ENCODE assay signal across 8 mouse cellular contexts in genomic region chr10:18526851-18527675, GRCm38 (mm10). TPM values are rescaled to one million over a fixed set of nuclear protein-coding genes. Genes with fewer than 3 reads are reported as not detected.
DNase-seq lines count a peak whose midpoint lies in the region; ATAC-seq and TF ChIP-seq lines count a peak whose summit lies in the region.
"Had no signal": no experiment of that assay in that cellular context is flagged by ENCODE, and none has a peak within 500 bp of the region (broad histone marks: within the 10 kb centered on the region; RNA-seq: fewer than 3 reads in every experiment).

No protein-coding gene starts in this region.

- H3K27ac ChIP-seq in lung, postnatal 0 days (ENCODE audit: low read length): no peak overlapping the region
- H3K27ac ChIP-seq in hindbrain, embryonic 11.5 days (ENCODE audit: low read depth, low read length): no peak overlapping the region
- peak overlapping the region; percentile 56 for H3K27ac ChIP-seq in neural tube, embryonic 13.5 days (replicated peaks)
- H3K27ac ChIP-seq: liver, embryonic 13.5 days had no signal

- no peak for TF ChIP-seq CTCF in lung, postnatal 0 days (IDR thresholded peaks at IDR 0.05)

- no peak overlapping the region for H3K4me3 ChIP-seq in lung, postnatal 0 days (ENCODE audit: low read depth, low read length)
- no peak overlapping the region for H3K4me3 ChIP-seq in hindbrain, embryonic 11.5 days (ENCODE audit: low read depth, low read length)
- H3K4me3 ChIP-seq in neural tube, embryonic 13.5 days: no peak overlapping the region
- H3K4me3 ChIP-seq: liver, embryonic 13.5 days had no signal

- WGBS in lung, postnatal 0 days: 44% methylated on average over 20 of the region's 20 CpGs
- 81% methylated on average over 20 of the region's 20 CpGs for WGBS in hindbrain, embryonic 11.5 days
- 70% methylated on average over 20 of the region's 20 CpGs for WGBS in neural tube, embryonic 13.5 days

- peaks cover 5% of the 10 kb centered on the region; the same call in 1 of the 2 replicates for H3K4me1 ChIP-seq in lung, postnatal 0 days (ENCODE audit: insufficient read depth, low read depth, low read length)
- no peaks in the 10 kb centered on the region for H3K4me1 ChIP-seq in hindbrain, embryonic 11.5 days (replicated peaks; ENCODE audit: control insufficient read depth, insufficient read depth, low read length)
- H3K4me1 ChIP-seq in neural tube, embryonic 13.5 days (replicated peaks): peaks cover 35% of the 10 kb centered on the region
- H3K4me1 ChIP-seq: liver, embryonic 13.5 days had no signal

- H3K4me2 ChIP-seq in lung, postnatal 0 days (replicated peaks; ENCODE audit: low read depth, low read length): peak overlapping the region; percentile 29
- no peak overlapping the region for H3K4me2 ChIP-seq in hindbrain, embryonic 11.5 days (replicated peaks; ENCODE audit: low read depth, low read length)
- H3K4me2 ChIP-seq in neural tube, embryonic 13.5 days: no peak overlapping the region
- H3K4me2 ChIP-seq: liver, embryonic 13.5 days had no signal

- H3K9ac ChIP-seq in lung, postnatal 0 days (replicated peaks; ENCODE audit: low read depth): no peak overlapping the region
- H3K9ac ChIP-seq in hindbrain, embryonic 11.5 days (ENCODE audit: low read depth, low read length): no peak overlapping the region
- H3K9ac ChIP-seq in neural tube, embryonic 13.5 days: no peak overlapping the region
- H3K9ac ChIP-seq: liver, embryonic 13.5 days had no signal

- no peaks in the 10 kb centered on the region for H3K27me3 ChIP-seq in lung, postnatal 0 days (replicated peaks; ENCODE audit: insufficient read depth, low read length)
- H3K27me3 ChIP-seq in hindbrain, embryonic 11.5 days (ENCODE audit: control insufficient read depth, insufficient read depth, low read length): no peaks in the 10 kb centered on the region
- no peaks in the 10 kb centered on the region for H3K27me3 ChIP-seq in neural tube, embryonic 13.5 days
- H3K27me3 ChIP-seq: liver, embryonic 13.5 days had no signal

- DNase-seq in lung, postnatal 0 days (ENCODE audit: low spot score): peak; percentile 55
- no peak for DNase-seq in lung, postnatal 4 days
- peak; percentile 83 for DNase-seq in cerebellum, adult 9-10 months
- no peak for DNase-seq in hindbrain, embryonic 11.5 days (ENCODE audit: low spot score)
- no peak for DNase-seq in adrenal gland, postnatal 4 days (ENCODE audit: low spot score in 2 of 2)
- no peak for DNase-seq in urinary bladder, adult 2 months (ENCODE audit: low spot score)
- DNase-seq: liver, embryonic 13.5 days had no signal

- H3K9me3 ChIP-seq in lung, postnatal 0 days (ENCODE audit: low read length): no peaks in the 10 kb centered on the region
- H3K9me3 ChIP-seq in hindbrain, embryonic 11.5 days (ENCODE audit: control insufficient read depth, low read length): no peaks in the 10 kb centered on the region
- H3K9me3 ChIP-seq in neural tube, embryonic 13.5 days: no peaks in the 10 kb centered on the region
- H3K9me3 ChIP-seq: liver, embryonic 13.5 days had no signal

- no peak for TF ChIP-seq EP300 in lung, postnatal 0 days (IDR thresholded peaks at IDR 0.05)

- peaks cover 4% of the 10 kb centered on the region; the same call in 1 of the 2 replicates for H3K36me3 ChIP-seq in lung, postnatal 0 days (ENCODE audit: insufficient read depth, low read length)
- peaks cover 13% of the 10 kb centered on the region; the same call in 1 of the 2 replicates for H3K36me3 ChIP-seq in hindbrain, embryonic 11.5 days (ENCODE audit: control insufficient read depth, insufficient read depth, low read length)
- H3K36me3 ChIP-seq in neural tube, embryonic 13.5 days: peaks cover 61% of the 10 kb centered on the region

- 0 out of 2 replicates have a peak, but pooled peaks have one; percentile 18 for ATAC-seq in lung, postnatal 0 days
- ATAC-seq in hindbrain, embryonic 11.5 days (ENCODE audit: low FRiP score): peak; percentile 16; the same call in 1 of the 2 replicates
- ATAC-seq in neural tube, embryonic 13.5 days (ENCODE audit: low read depth): no peak

RNA-seq across cellular contexts. Expression of gene Hebp2, which starts 18.8 kb away (rescaled TPM):
- 2.7 and 3.4 TPM in 2 replicates for polyA plus RNA-seq in lung, postnatal 0 days (2015; fragmentation: Nextera tagmentation; extraction: Ambion mirVana)
- 16.5 and 18.8 TPM in 2 replicates for polyA plus RNA-seq in hindbrain, embryonic 11.5 days (2014; fragmentation: Nextera tagmentation; extraction: Ambion mirVana)
- polyA plus RNA-seq in neural tube, embryonic 13.5 days (2015; fragmentation: Nextera tagmentation; extraction: Ambion mirVana): 14.7 and 15.2 TPM in 2 replicates
- 10 to 100 TPM in 1 of 2 experiments, 1 to 10 TPM in 1; 7.2 to 10.2 TPM for total RNA-seq in adrenal gland, postnatal 4 days (2021)
- polyA plus RNA-seq in urinary bladder, adult 2 months (2012; rRNA removed): 24.7 and 26.9 TPM in 2 replicates

Comparison
In these comparisons a context has a peak if more than half of its experiments do, and no peak if none do; other contexts are left out.
1. DNase-seq: peak in lung, postnatal 0 days (single experiment) and cerebellum, adult 9-10 months (single experiment); none in lung, postnatal 4 days (0 of 2), hindbrain, embryonic 11.5 days (single experiment), adrenal gland, postnatal 4 days (0 of 2) and urinary bladder, adult 2 months (single experiment).